Mouse (Mus musculus): ENCODE measurements around the gene Tesk1. TPM values are rescaled to one million over a fixed set of nuclear protein-coding genes. Genes with fewer than 3 reads are reported as not detected.

Gene Tesk1
- polyA plus RNA-seq, 1 experiment: 109 TPM

DNA sequence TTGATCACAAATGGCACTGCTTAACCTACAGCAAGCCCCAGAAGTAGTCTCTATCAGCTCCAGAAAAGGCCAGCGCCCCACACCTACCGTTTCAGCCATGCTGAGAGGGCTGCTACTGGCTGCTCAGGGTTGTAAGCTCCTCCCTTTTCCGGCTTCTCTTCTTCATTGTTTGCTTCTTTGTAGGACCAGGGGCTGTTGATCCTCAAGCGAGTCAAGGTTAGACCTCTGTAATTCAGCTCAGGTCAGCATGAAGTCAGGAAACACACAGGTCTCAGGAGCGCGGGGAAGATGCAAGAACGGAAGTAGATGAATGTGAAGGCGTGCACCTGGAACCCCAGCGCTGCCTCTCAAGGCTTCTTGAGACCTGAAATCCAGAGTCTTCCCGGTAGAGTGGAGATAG is 37.0 kb upstream of the Tesk1 start:
- TF ChIP-seq POLR2A (IDR thresholded peaks at IDR 0.05; ENCODE audit: borderline replicate concordance, extremely low read depth, insufficient read depth, insufficient read length, poor library complexity, severe bottlenecking): no peak
- no peak for TF ChIP-seq CTCF (IDR thresholded peaks at IDR 0.05; ENCODE audit: borderline replicate concordance, extremely low read depth, insufficient read depth, insufficient read length)
- DNase-seq (ENCODE audit: low read depth): no peak

DNA sequence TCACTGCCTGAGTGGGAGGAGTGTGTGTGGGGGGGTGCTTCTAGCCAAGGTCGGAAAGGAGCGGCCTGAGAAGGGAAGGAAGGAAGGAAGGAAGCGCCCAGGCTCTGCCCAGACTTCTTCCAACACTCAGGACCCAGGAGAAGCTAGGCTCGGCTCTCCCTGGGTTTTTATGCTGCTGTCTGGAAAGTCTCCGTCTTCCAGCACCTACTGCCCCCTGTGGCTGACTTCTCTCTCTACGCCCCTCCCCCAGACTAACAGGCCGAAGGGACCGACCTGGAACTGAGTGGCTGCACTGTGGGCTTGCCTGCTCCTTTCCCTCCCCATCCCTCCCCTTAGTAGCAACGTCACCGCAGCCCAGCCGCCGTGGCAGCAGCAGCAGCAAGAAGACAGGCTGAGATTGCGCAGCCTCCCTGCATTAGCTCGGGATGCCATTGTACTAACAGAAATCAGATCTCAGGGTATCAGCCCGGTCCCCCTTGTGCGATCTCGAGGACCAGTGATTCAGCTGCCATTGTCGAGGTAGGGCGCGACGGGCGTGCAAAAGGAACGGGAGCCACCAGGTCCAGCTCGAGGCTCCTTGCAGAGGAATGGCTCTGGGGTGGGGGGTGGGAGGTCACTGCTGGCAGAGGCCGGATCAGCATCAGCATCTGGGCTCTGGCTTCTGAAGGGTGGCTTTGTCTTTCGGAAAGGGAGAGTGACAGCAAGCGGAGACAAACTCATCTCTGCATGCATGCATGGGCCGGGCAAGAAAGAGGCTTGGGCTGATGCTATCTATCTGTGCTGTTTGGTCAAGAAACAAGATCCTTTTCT is 35.4 kb upstream of the Tesk1 start:
- peak; percentile 97 for DNase-seq (ENCODE audit: low read depth)
- TF ChIP-seq POLR2A (IDR thresholded peaks at IDR 0.05; ENCODE audit: borderline replicate concordance, extremely low read depth, insufficient read depth, insufficient read length, poor library complexity, severe bottlenecking) (peak; percentile 61; the same call in 1 of the 2 replicates), CTCF (IDR thresholded peaks at IDR 0.05; ENCODE audit: borderline replicate concordance, extremely low read depth, insufficient read depth, insufficient read length) (peak; percentile 47; the same call in 1 of the 2 replicates)

DNA sequence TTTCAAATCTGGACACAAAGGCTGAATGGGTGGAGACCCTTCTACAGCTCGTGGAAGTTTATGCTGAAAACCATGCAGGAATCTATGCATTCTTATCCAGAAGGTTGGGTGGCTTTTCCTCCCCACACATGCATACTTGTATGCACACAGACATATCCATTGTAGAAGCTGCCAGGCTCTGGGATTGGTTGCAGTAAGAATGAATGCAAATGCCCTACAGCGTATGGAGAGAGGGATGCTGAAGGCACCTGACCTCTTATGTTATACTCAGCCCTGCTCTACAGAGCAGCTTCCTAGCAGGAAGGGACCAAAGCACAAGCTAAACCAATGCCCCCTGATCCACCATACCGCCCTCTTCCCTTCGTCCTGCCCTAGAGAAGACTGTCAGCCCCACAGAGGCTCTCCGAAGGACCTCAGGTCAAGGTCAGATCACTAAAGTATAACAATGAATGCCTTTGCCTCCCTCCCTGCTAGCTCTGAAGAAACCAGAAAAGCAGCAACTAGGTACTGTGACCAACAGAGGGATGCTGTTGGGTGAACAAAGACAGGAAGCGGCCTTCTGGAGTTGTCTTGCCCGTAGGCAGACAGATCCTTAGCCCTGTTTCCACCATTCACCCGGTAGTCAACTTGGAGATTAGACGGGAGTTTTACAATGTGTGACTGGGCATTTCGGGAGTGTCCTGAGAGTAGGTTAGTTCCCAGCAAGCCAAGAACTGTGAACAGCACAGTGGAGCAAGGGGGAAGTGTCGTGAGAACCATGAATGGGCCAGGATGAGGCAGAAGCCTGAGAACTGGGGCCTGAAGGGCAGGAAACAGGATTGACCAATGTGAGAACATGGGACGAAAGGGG is 34.4 kb upstream of the Tesk1 start:
- no peak for TF ChIP-seq CTCF (IDR thresholded peaks at IDR 0.05; ENCODE audit: borderline replicate concordance, extremely low read depth, insufficient read depth, insufficient read length)
- TF ChIP-seq POLR2A (IDR thresholded peaks at IDR 0.05; ENCODE audit: borderline replicate concordance, extremely low read depth, insufficient read depth, insufficient read length, poor library complexity, severe bottlenecking): no peak
- DNase-seq (ENCODE audit: low read depth): peak; percentile 84

DNA sequence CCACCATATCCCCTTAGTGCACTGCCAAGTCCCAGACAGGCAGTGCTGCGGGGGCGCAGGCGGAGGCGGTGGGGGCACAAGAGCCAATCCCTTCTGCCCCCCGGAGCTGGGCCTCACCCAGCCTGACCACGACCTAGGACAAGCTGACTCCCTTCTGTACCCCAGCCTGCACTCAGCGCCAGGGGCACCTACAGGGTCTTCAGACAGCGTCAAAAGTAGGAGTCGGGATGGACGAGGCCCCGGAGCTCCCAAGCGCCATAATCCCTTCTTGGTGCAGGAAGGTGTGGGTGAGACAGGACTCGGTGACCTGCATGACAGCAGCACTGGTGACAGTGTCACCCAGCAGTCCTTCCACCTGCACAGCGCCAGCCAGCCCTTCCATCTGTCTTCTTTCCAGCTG is 27.0 kb upstream of the Tesk1 start:
- DNase-seq (ENCODE audit: low read depth): no peak
- TF ChIP-seq CTCF (IDR thresholded peaks at IDR 0.05; ENCODE audit: borderline replicate concordance, extremely low read depth, insufficient read depth, insufficient read length) (no peak), POLR2A (IDR thresholded peaks at IDR 0.05; ENCODE audit: borderline replicate concordance, extremely low read depth, insufficient read depth, insufficient read length, poor library complexity, severe bottlenecking) (no peak)

DNA sequence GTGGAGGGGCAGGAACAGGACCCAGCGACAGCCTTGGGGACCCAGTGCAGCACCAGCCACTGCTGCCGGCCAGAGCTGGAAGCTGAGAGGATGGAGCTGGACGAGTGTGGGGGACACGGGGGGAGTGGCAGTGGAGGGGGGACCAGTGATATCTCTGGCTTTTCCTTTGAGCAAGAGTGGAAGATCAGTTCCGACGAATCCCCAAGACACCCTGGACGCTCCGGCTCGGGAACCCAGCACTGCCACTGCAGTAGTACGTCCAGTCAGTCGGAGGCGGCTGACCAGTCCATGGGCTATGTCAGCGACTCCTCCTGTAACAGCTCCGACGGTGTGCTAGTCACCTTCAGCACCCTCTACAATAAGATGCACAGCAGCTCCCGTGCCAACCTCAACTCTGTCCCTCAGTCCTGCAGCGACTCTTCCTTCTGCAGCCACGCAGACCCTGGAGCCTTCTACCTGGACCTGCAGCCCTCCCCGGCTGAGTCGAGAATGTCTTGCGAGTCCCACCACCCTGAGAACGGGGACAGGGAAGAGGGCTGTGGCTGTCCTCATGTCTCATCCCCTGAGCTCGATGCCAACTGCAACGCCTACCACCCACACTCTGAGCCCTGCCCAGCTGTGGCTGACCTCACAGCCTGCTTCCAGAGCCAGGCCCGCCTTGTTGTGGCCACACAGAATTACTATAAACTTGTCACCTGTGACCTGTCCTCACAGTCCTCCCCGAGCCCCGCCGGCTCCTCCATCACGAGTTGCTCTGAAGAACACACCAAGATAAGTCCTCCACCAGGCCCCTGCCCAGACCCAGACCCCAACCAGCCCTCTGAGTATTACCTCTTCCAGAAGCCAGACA is 26.3 kb upstream of the Tesk1 start:
- no peak for TF ChIP-seq CTCF (IDR thresholded peaks at IDR 0.05; ENCODE audit: borderline replicate concordance, extremely low read depth, insufficient read depth, insufficient read length)
- no peak for TF ChIP-seq POLR2A (IDR thresholded peaks at IDR 0.05; ENCODE audit: borderline replicate concordance, extremely low read depth, insufficient read depth, insufficient read length, poor library complexity, severe bottlenecking)
- no peak for DNase-seq (ENCODE audit: low read depth)

DNA sequence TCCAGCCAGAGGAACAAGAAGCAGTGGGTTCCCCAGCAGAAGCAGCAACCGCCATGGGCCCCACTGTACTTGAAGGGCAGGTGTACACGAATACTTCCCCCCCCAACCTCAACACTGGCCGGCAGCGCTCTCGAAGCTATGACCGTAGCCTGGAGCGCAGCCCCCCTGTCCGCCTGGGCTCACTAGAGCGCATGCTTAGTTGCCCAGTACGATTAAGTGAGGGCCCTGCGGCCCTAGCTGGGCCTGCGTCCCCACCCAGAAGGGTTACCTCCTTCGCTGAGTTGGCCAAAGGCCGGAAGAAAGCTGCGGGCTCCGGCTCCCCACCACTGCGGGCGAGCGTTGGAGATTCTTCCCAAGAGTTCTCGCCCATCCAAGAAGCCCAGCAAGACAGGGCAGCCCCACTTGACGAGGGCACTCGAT is 25.7 kb upstream of the Tesk1 start:
- no peak for DNase-seq (ENCODE audit: low read depth)
- TF ChIP-seq CTCF (IDR thresholded peaks at IDR 0.05; ENCODE audit: borderline replicate concordance, extremely low read depth, insufficient read depth, insufficient read length) (no peak), POLR2A (IDR thresholded peaks at IDR 0.05; ENCODE audit: borderline replicate concordance, extremely low read depth, insufficient read depth, insufficient read length, poor library complexity, severe bottlenecking) (no peak)

DNA sequence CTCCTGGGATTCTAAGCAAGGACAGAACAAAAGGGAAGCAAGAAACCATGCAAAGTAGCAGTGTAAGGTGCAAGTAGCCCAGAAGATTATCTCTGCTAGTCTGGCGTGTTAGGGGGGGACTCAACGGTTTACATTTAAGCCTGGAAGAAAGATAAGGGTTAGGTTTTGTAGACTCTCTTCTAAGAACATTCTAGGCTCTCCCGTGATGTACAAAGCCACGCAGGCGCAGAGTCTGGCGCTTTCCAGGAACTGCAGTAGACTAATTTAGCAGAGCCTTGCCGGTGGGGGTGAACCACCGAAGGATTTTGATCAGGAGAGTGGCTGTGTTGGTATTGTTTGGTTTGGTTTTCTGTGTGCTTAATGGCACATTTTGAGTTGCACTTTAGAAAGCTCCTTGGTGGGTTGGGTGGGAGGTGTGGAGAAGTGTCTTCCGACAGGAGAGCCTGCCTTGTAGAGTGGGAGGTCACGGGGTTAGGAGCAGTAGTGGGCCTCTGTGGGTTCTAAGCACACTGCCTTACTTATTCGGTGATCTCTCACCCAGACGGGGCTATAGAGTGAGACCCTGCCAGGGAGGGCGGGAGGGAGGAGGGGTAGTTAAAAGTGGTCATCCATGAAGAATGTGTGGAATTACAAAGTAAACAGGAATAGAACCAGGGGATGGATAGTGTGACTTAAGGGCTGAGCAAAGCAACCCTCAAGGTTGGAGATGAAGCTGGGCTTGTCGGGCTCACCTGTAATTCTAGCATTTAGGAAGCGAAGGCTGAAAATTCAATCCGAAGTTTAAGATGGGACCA is 24.3 kb upstream of the Tesk1 start:
- no peak for TF ChIP-seq POLR2A (IDR thresholded peaks at IDR 0.05; ENCODE audit: borderline replicate concordance, extremely low read depth, insufficient read depth, insufficient read length, poor library complexity, severe bottlenecking)
- TF ChIP-seq CTCF (IDR thresholded peaks at IDR 0.05; ENCODE audit: borderline replicate concordance, extremely low read depth, insufficient read depth, insufficient read length): no peak
- DNase-seq (ENCODE audit: low read depth): no peak

DNA sequence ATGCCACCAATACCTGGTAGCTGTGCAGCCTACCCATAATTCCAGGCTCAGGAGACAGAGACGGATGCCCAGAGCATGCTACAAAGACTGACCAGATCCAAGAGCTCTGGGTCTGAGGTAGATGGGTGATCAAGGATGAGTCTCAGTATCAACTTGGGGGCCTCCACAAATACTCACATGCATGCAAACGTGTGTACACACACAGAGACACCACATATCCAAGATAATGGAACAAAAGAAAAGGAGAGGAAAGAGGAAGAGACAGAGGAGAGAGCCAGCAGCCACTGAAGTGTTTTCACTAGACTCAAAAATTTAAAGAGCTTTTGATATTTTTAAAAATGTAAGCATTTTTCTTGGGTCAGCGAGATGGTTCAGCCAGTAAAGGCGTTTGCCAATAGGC is 23.3 kb upstream of the Tesk1 start:
- no peak for DNase-seq (ENCODE audit: low read depth)
- no peak for TF ChIP-seq CTCF (IDR thresholded peaks at IDR 0.05; ENCODE audit: borderline replicate concordance, extremely low read depth, insufficient read depth, insufficient read length)
- TF ChIP-seq POLR2A (IDR thresholded peaks at IDR 0.05; ENCODE audit: borderline replicate concordance, extremely low read depth, insufficient read depth, insufficient read length, poor library complexity, severe bottlenecking): no peak

DNA sequence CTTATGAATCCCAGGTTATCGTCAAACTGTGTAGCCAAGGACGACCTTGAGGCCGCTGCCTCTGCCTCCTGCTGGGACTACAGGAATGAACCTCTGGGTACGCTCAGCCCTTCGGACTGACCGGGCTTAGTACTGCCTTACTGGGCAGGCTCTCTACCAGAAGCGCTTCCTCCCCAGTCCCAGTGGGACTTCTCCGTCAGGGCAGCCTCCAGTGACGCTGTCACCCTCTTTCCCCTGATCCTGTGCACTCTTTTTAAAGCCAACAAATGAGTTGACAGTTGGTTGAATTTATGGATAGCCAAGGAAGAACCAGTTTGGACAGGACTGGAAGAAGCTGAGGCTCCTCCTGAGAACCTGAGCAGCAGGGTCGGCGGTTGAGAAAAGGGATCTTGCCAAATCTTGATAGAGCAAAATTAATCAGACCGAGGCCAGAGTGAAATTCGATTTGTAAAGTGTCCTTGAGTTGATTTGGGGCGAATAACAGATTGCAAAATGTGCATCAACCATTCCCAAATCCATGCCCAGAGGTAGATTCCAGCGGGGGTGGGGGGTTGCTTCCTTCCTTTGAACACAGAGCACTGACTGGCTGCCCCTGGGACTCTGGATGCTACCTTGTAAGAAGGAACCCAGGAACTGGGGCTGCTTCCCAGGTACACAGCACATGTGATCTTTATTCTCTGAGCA is 22.6 kb upstream of the Tesk1 start:
- TF ChIP-seq CTCF (IDR thresholded peaks at IDR 0.05; ENCODE audit: borderline replicate concordance, extremely low read depth, insufficient read depth, insufficient read length) (no peak), POLR2A (IDR thresholded peaks at IDR 0.05; ENCODE audit: borderline replicate concordance, extremely low read depth, insufficient read depth, insufficient read length, poor library complexity, severe bottlenecking) (no peak)
- no peak for DNase-seq (ENCODE audit: low read depth)

Measured in brain, embryonic 14.5 days (tissue).